Mouse (Mus musculus): ENCODE measurements around the gene Gne.

DNA sequence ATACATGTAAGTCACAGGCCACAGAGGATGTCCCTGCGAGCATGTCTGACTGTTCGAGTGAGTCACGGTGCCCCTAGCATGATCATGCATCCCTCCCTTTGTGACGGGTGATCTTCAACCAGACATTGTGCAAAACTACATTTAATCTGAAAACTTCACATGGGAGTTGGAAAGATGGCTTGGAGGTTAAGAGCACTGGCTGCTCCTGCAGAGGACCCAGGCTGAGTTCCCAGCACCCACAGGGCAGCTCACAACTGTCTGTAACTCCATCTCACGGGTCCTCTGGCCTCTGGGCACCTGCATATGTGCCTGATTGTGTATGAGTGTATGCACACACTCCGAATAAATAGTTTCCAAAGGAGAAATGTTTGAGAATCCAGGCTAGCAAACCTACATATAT lies 59.7 kb downstream of the Gne start:
- no peak for TF ChIP-seq CTCF (IDR thresholded peaks at IDR 0.05; ENCODE audit: control insufficient read depth, insufficient read depth, insufficient read length)
- TF ChIP-seq USF1 (IDR thresholded peaks at IDR 0.05; ENCODE audit: low read depth) = no peak
- no peak for TF ChIP-seq MYOD1 (IDR thresholded peaks at IDR 0.05; ENCODE audit: control insufficient read depth, insufficient read length, low read depth)
- TF ChIP-seq CEBPB (IDR thresholded peaks at IDR 0.05; ENCODE audit: low read depth) = no peak
- TF ChIP-seq MYOG (IDR thresholded peaks at IDR 0.05; ENCODE audit: control insufficient read depth, extremely low read depth, insufficient read length) = no peak
- no peak for TF ChIP-seq MAX (IDR thresholded peaks at IDR 0.05)
- TF ChIP-seq FOSL1 (IDR thresholded peaks at IDR 0.05; ENCODE audit: insufficient read depth, low read length, poor library complexity, severe bottlenecking) = no peak

Measured in C2C12 (cell line).